Mouse (Mus musculus) brain, embryonic 14.5 days (tissue): ENCODE measurements around the gene Mgl2.

ENCODE experiments used
- CTCF ChIP-seq: fragments of 200-500 bp; IDR thresholded peaks from 2 replicates; pipeline ENCODE4 v1.5.1; 2012; ENCODE audit warnings: inconsistent platforms, mild to moderate bottlenecking, moderate library complexity, borderline replicate concordance; ENCODE audit not compliant: insufficient read depth, insufficient read length; ENCODE audit errors: extremely low read depth
- POLR2A ChIP-seq: fragments of 200-500 bp; IDR thresholded peaks from 2 replicates; pipeline ENCODE4 v1.6.1; 2012; ENCODE audit warnings: mild to moderate bottlenecking, inconsistent platforms, borderline replicate concordance; ENCODE audit not compliant: poor library complexity, insufficient read depth, insufficient read length, severe bottlenecking; ENCODE audit errors: extremely low read depth

GRCm38 (mm10) chr11:70171847-70172246 lies 41.7 kb downstream of the Mgl2 start:
- no peak for TF ChIP-seq POLR2A
- peak; percentile 15; the same call in 1 of the 2 replicates for TF ChIP-seq CTCF
